Mouse (Mus musculus) liver, embryonic 13.5 days (tissue): ENCODE measurements around the gene Ifna4. TPM values are rescaled to one million over a fixed set of nuclear protein-coding genes. Genes with fewer than 3 reads are reported as not detected.
"Not testable (repeated sequence)": the region's sequence is repeated elsewhere in the genome, so short reads cannot be mapped to it uniquely, and the experiment has no call there.

Experiments
- ATAC-seq: fragments of 200-750 bp; cut with Nextera tagmentation; 2 replicates; pipeline ENCODE4 v1.8.0; 2017; ENCODE audit warnings: low read depth, mild to moderate bottlenecking, moderate number of reproducible peaks, moderate library complexity
- DNase-seq: peaks from one replicate; pipeline ENCODE4 v3.0.0; 2022
- H3K27ac ChIP-seq: fragments of 300-500 bp; sonication (generic); 2 replicates; pipeline ENCODE4 v1.5.1; 2015; ENCODE audit warnings: moderate library complexity, mild to moderate bottlenecking, inconsistent platforms
- H3K27me3 ChIP-seq: fragments of 300-500 bp; sonication (generic); 2 replicates; pipeline ENCODE4 v1.6.1; 2015; ENCODE audit warnings: mild to moderate bottlenecking, inconsistent platforms
- H3K36me3 ChIP-seq: fragments of 300-500 bp; sonication (generic); 2 replicates; pipeline ENCODE4 v1.6.1; 2015; ENCODE audit warnings: mild to moderate bottlenecking, inconsistent platforms
- H3K4me1 ChIP-seq: fragments of 300-500 bp; sonication (generic); replicated peaks from 2 replicates; pipeline ENCODE4 v1.6.1; 2015; ENCODE audit warnings: inconsistent platforms
- H3K4me2 ChIP-seq: fragments of 300-500 bp; sonication (generic); 2 replicates; pipeline ENCODE4 v1.6.1; 2015; ENCODE audit warnings: inconsistent platforms, mild to moderate bottlenecking, moderate library complexity
- H3K4me3 ChIP-seq: fragments of 300-500 bp; sonication (generic); replicated peaks from 2 replicates; pipeline ENCODE4 v1.5.1; 2015; ENCODE audit warnings: mild to moderate bottlenecking, inconsistent platforms
- H3K9ac ChIP-seq: fragments of 300-500 bp; sonication (generic); 2 replicates; pipeline ENCODE4 v1.6.1; 2015; ENCODE audit warnings: mild to moderate bottlenecking, inconsistent platforms
- H3K9me3 ChIP-seq: fragments of 300-500 bp; sonication (generic); replicated peaks from 2 replicates; pipeline ENCODE4 v1.6.1; 2016; ENCODE audit warnings: inconsistent platforms
- WGBS: fragments of 180-500 bp; shearing (Covaris S2); methylation state at CpG from one replicate; pipeline ENCODE4 v1.1.7; 2015; ENCODE audit not compliant: insufficient replicate concordance; 5-methylcytosine and 5-hydroxymethylcytosine counted together
- polyA plus RNA-seq: library from polyadenylated mRNA; unstranded; fragments of >200 nt; fragmentation: Nextera tagmentation; extraction: Ambion mirVana; gene quantifications from 2 replicates; pipeline ENCODE4 v1.2.1, GENCODE M21; 2015

The Ifna4 gene
- polyA plus RNA-seq: not detected in 2 replicates

DNA sequence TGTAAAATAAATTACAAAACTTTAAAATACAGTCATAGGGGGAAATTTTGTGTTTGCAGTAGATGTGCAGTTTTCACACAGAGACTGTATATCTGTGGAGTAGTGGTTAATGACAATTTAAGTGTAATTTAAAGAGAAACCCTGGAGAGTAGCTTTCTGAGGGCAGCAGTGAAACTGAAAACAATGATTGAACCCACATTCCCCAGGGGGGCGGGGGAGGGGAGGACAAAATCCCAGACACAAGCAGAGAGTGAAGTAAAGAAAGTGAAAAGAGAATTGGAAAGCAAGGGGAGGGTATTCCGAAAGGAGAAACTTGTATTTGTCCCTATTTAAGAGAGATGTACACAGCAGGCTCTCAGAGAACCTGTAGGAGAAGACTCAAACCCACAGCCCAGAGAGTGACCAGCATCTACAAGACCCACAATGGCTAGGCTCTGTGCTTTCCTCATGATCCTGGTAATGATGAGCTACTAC, at the start of gene Ifna4:
Ifna4 (plus strand) TSS at position 424 of the 474 bp plus-strand sequence.
- Histone ChIP-seq H3K4me2 (no peak within 1 kb of the TSS), H3K27me3 (no peaks in the 10 kb centered on the region), H3K9ac (no peak within 1 kb of the TSS), H3K9me3 (no peaks in the 10 kb centered on the region), H3K4me3 (no peak within 1 kb of the TSS), H3K36me3 (no peaks in the 10 kb centered on the region), H3K27ac (no peak within 1 kb of the TSS), H3K4me1 (no peaks in the 10 kb centered on the region)
- ATAC-seq: no peak
- WGBS: 27% methylated on average over 2 of the region's 2 CpGs
- no peak for DNase-seq

DNA sequence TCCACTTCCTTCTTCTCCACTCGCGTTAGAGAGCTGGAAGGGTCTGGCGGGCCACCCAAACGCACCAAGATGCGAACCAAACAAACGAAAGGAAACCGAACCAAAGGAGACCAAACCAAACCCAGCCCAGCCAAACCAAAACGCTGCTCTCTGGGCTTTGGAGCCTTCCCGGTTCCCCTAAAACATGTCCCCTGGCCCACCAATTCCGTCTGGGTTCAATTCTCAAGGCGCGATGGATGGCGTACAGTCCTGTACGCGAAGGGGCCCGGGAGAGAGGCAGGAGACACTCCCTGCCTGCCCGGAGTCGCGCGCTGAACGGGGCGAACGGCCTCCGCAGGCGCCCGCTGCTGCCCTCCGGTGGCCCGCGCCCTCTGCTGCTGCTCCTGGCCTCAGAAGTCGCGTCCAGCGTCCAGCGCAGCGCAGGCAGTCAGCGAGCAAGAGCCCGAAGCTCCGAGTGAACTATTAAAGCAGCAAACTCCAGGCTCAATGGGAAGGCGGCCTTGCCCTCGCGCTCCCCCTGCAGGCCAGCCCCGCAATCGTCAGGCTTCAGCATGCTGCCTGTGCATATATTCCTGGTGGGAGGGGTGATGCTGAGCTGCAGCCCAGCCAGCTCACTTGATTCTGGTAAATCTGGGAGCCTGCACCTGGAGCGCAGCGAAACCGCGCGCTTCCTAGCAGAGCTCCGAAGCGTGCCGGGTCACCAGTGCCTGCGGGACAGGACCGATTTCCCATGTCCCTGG, 47.6 kb upstream of the Ifna4 start, which contains the start of gene Gm13275:
Gm13275 (plus strand) TSS at position 552 of the 740 bp plus-strand sequence.
- H3K4me2 ChIP-seq, H3K27ac ChIP-seq, H3K9ac ChIP-seq, H3K4me1 ChIP-seq, ATAC-seq, DNase-seq, H3K4me3 ChIP-seq, H3K36me3 ChIP-seq, H3K27me3 ChIP-seq, H3K9me3 ChIP-seq: not testable (repeated sequence)
- WGBS: 0% methylated on average over 12 of the region's 52 CpGs

DNA sequence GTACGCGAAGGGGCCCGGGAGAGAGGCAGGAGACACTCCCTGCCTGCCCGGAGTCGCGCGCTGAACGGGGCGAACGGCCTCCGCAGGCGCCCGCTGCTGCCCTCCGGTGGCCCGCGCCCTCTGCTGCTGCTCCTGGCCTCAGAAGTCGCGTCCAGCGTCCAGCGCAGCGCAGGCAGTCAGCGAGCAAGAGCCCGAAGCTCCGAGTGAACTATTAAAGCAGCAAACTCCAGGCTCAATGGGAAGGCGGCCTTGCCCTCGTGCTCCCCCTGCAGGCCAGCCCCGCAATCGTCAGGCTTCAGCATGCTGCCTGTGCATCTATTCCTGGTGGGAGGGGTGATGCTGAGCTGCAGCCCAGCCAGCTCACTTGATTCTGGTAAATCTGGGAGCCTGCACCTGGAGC, 44.6 kb upstream of the Ifna4 start, which contains the start of gene Gm13279:
Gm13279 (plus strand) TSS at position 301 of the 400 bp plus-strand sequence.
- not testable (repeated sequence) for ATAC-seq
- no CpG with 5 or more reads among the region's 28 CpGs for WGBS

DNA sequence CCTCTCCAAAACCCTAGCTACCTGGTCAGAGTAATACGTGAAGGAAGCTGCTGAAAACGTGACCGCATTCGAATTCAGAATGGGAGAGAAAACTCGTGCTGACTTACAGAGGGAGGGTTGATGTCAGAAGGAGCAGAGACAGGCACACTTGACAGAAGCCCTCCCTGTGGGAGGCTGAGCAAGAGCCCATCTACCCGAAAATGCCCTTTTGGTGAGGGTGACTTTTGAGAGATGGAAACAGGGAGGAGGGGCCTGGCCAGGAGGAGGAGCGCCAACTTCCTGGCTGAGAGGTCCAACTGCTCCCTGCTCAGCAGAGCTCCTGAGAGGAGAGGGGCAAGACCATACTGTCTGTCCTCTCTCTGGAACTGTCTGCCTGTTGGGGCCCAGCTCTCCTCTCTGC, 42.3 kb upstream of the Ifna4 start, which contains the start of gene Gm13285:
Gm13285 (plus strand) TSS at position 301 of the 400 bp plus-strand sequence.
- DNase-seq, H3K36me3 ChIP-seq, ATAC-seq, H3K4me3 ChIP-seq, H3K4me2 ChIP-seq, H3K4me1 ChIP-seq, H3K9ac ChIP-seq, H3K27me3 ChIP-seq, H3K9me3 ChIP-seq, H3K27ac ChIP-seq: not testable (repeated sequence)
- 8% methylated on average over 5 of the region's 7 CpGs for WGBS

More for the DNA sequence above, 44.6 kb upstream of the Ifna4 start, which contains the start of gene Gm13279:
- not testable (repeated sequence) for DNase-seq, H3K4me3 ChIP-seq, H3K27me3 ChIP-seq, H3K4me2 ChIP-seq, H3K4me1 ChIP-seq, H3K9ac ChIP-seq, H3K9me3 ChIP-seq, H3K36me3 ChIP-seq, H3K27ac ChIP-seq

DNA sequence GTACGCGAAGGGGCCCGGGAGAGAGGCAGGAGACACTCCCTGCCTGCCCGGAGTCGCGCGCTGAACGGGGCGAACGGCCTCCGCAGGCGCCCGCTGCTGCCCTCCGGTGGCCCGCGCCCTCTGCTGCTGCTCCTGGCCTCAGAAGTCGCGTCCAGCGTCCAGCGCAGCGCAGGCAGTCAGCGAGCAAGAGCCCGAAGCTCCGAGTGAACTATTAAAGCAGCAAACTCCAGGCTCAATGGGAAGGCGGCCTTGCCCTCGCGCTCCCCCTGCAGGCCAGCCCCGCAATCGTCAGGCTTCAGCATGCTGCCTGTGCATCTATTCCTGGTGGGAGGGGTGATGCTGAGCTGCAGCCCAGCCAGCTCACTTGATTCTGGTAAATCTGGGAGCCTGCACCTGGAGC, 38.7 kb upstream of the Ifna4 start, which contains the start of gene Gm13287:
Gm13287 (plus strand) TSS at position 301 of the 400 bp plus-strand sequence.
- H3K36me3 ChIP-seq, ATAC-seq, DNase-seq, H3K4me1 ChIP-seq, H3K4me3 ChIP-seq, H3K27ac ChIP-seq, H3K9ac ChIP-seq, H3K9me3 ChIP-seq: not testable (repeated sequence)
- WGBS: no CpG with 5 or more reads among the region's 29 CpGs
- peak within 1 kb of the TSS; percentile 30; the same call in 1 of the 2 replicates for H3K4me2 ChIP-seq
- peaks cover 11% of the 10 kb centered on the region; the same call in 1 of the 2 replicates for H3K27me3 ChIP-seq

DNA sequence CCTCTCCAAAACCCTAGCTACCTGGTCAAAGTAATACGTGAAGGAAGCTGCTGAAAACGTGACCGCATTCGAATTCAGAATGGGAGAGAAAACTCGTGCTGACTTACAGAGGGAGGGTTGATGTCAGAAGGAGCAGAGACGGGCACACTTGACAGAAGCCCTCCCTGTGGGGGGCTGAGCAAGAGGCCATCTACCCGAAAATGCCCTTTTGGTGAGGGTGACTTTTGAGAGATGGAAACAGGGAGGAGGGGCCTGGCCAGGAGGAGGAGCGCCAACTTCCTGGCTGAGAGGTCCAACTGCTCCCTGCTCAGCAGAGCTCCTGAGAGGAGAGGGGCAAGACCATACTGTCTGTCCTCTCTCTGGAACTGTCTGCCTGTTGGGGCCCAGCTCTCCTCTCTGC, 36.4 kb upstream of the Ifna4 start, which contains the start of gene Gm13288:
Gm13288 (plus strand) TSS at position 301 of the 400 bp plus-strand sequence.
- not testable (repeated sequence) for DNase-seq, H3K9ac ChIP-seq, H3K4me3 ChIP-seq, ATAC-seq, H3K4me1 ChIP-seq, H3K36me3 ChIP-seq, H3K27ac ChIP-seq, H3K9me3 ChIP-seq
- peak within 1 kb of the TSS; percentile 42; the same call in 1 of the 2 replicates for H3K4me2 ChIP-seq
- no CpG with 5 or more reads among the region's 8 CpGs for WGBS
- H3K27me3 ChIP-seq: peaks cover 12% of the 10 kb centered on the region; the same call in 1 of the 2 replicates

DNA sequence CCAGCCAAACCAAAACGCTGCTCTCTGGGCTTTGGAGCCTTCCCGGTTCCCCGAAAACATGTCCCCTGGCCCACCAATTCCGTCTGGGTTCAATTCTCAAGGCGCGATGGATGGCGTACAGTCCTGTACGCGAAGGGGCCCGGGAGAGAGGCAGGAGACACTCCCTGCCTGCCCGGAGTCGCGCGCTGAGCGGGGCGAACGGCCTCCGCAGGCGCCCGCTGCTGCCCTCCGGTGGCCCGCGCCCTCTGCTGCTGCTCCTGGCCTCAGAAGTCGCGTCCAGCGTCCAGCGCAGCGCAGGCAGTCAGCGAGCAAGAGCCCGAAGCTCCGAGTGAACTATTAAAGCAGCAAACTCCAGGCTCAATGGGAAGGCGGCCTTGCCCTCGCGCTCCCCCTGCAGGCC, 35.9 kb upstream of the Ifna4 start:
- not testable (repeated sequence) for H3K36me3 ChIP-seq, DNase-seq, H3K9me3 ChIP-seq, H3K4me3 ChIP-seq, H3K9ac ChIP-seq, H3K4me1 ChIP-seq, ATAC-seq, H3K27ac ChIP-seq
- 0% methylated on average over 9 of the region's 34 CpGs for WGBS
- Histone ChIP-seq H3K27me3 (peaks cover 12% of the 10 kb centered on the region; the same call in 1 of the 2 replicates), H3K4me2 (peak overlapping the region; percentile 42; the same call in 1 of the 2 replicates)

DNA sequence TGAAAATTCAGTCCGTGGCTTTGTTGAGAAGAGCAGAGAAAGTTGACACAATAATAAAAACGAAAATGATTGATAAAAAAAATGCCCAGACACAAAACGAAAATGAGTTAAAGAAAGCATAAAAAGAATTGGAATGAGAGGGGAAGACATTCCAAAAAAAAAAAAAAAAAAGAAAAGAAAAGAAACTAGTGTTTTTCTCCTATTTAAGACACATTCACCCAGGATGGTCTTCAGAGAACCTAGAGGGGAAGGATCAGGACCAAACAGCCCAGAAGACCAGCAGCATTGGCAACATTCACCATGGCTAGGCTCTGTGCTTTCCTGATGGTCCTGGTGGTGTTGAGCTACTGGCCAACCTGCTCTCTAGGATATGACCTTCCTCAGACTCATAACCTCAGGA, 25.7 kb upstream of the Ifna4 start, which contains the start of gene Ifna7:
Ifna7 (plus strand) TSS at position 301 of the 400 bp plus-strand sequence.
- H3K4me1 ChIP-seq: no peaks in the 10 kb centered on the region
- 0 out of 2 replicates have a peak, but pooled peaks cover 4% of the 10 kb centered on the region for H3K27me3 ChIP-seq
- 35% methylated on average over 3 of the region's 3 CpGs for WGBS
- H3K36me3 ChIP-seq: no peaks in the 10 kb centered on the region
- DNase-seq (no peak), ATAC-seq (no peak)
- H3K27ac ChIP-seq: no peak within 1 kb of the TSS
- no peak within 1 kb of the TSS for H3K9ac ChIP-seq
- no peak within 1 kb of the TSS for H3K4me2 ChIP-seq
- no peak within 1 kb of the TSS for H3K4me3 ChIP-seq
- H3K9me3 ChIP-seq: no peaks in the 10 kb centered on the region

DNA sequence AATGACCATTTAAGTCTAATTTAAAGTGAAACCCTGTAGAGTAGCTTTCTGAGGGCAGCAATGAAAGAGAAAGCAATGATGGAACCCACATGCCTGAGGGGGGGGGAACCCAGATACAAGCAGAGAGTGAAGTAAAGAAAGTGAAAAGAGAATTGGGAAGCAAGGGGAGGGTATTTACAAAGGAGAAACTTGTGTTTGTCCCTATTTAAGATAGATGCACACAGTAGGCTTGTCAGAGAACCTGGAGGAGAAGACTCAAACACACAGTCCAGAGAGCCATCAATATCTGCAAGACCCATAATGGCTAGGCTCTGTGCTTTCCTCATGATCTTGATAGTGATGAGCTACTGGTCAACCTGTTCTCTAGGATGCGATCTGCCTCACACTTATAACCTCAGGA, 22.0 kb upstream of the Ifna4 start, which contains the start of gene Ifna11:
Ifna11 (plus strand) TSS at position 301 of the 400 bp plus-strand sequence.
- Histone ChIP-seq H3K27ac (no peak within 1 kb of the TSS), H3K27me3 (0 out of 2 replicates have a peak, but pooled peaks cover 4% of the 10 kb centered on the region), H3K9ac (no peak within 1 kb of the TSS), H3K4me3 (no peak within 1 kb of the TSS), H3K4me1 (no peaks in the 10 kb centered on the region), H3K36me3 (no peaks in the 10 kb centered on the region), H3K9me3 (no peaks in the 10 kb centered on the region), H3K4me2 (no peak within 1 kb of the TSS)
- no peak for DNase-seq
- 52% methylated on average over 1 of the region's 1 CpGs for WGBS
- no peak for ATAC-seq

DNA sequence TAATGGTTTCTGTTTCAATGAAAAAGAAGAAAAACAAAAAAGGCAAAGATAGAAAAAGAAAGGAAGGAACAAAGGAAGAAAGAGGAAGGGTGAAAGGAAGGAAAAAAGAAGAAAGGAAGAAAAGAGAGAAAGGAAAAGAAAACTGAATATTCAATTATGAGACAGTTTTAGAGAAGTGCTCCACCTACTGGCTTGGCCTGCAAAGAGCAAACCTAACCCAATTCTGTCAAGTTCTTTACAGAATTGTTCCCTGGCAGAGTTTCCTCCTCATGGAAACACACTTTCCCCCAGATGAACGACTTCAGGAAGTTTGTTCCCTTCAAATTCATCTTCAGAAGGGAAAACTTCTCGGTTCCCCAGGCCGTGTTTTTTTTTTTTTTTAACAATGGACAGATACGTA, 18.7 kb upstream of the Ifna4 start:
- Histone ChIP-seq H3K4me2 (no peak overlapping the region), H3K27ac (no peak overlapping the region), H3K4me1 (no peaks in the 10 kb centered on the region), H3K9ac (no peak overlapping the region), H3K36me3 (no peaks in the 10 kb centered on the region), H3K4me3 (no peak overlapping the region), H3K27me3 (no peaks in the 10 kb centered on the region), H3K9me3 (no peaks in the 10 kb centered on the region)
- WGBS: 19% methylated on average over 4 of the region's 4 CpGs
- no peak for DNase-seq
- ATAC-seq: no peak

DNA sequence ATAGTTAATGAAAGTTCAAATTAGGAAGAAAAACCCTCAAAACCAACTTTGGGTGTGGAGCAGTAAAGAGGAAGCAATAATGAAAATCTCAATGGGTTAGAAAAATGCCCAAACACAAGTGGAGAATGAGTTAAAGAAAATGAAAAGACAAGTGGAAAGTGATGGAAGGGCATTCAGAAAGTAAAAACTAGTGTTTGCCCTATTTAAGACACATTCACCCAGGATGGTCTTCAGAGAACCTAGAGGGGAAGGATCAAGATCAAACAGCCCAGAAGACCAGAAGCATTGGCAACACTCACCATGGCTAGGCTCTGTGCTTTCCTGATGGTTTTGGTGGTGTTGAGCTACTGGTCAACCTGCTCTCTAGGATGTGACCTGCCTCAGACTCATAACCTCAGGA, 14.5 kb upstream of the Ifna4 start, which contains the start of gene Ifna6:
Ifna6 (plus strand) TSS at position 301 of the 400 bp plus-strand sequence.
- not testable (repeated sequence) for ATAC-seq, H3K4me1 ChIP-seq, H3K9ac ChIP-seq, H3K9me3 ChIP-seq, H3K36me3 ChIP-seq, DNase-seq, H3K4me3 ChIP-seq, H3K27ac ChIP-seq, H3K4me2 ChIP-seq, H3K27me3 ChIP-seq
